ENCODE assay signal across 11 mouse cellular contexts in the genomic region with DNA sequence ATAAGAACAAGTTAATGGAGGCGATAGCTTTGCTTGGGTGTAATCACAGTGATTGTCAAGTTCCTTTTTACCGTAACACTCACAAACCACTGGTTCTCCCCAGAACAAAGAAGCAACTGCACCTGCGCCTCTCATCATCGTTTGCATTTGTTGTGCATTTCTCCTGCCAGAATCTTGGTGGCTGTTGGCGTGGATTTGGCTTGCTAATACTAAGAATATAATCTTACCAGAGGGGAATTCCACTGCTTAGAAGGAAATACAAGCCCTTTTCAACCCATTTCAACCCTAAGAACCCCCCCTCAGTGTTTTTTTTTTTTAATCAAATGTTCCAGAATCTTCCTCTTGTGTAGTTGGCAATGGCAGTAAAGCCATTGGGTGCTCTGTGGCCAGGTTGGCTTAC.
"Had no signal": no experiment of that assay in that cellular context is flagged by ENCODE, and none has a peak within 500 bp of the region (broad histone marks: within the 10 kb centered on the region; RNA-seq: fewer than 3 reads in every experiment).

No protein-coding gene starts in this region.

- ATAC-seq: liver, embryonic 12.5 days; midbrain, embryonic 13.5 days; midbrain, embryonic 16.5 days had no signal

- DNase-seq: kidney, adult 8-10 months; kidney, postnatal 14 days; kidney, postnatal 4 days; liver; lung, postnatal 10 days; right cerebral cortex, postnatal 4 days; thymus, postnatal 14 days; thymus, postnatal 4 days had no signal
